Mouse (Mus musculus) midbrain, embryonic 15.5 days (tissue): Measurements from ENCODE around the gene Ispd. TPM values are rescaled to one million over a fixed set of nuclear protein-coding genes. Genes with fewer than 3 reads are reported as not detected.

Experiments used
- ATAC-seq: fragments of 200-750 bp; cut with Nextera tagmentation; replicated peaks from 2 replicates; pipeline ENCODE4 v1.8.0; 2017; ENCODE audit warnings: moderate TSS enrichment
- H3K27ac ChIP-seq: fragments of 300-500 bp; sonication (generic); 2 replicates; pipeline ENCODE4 v1.5.1; 2015; ENCODE audit warnings: mild to moderate bottlenecking, inconsistent platforms
- H3K27me3 ChIP-seq: fragments of 300-500 bp; sonication (generic); replicated peaks from 2 replicates; pipeline ENCODE4 v1.6.1; 2015; ENCODE audit warnings: inconsistent platforms
- H3K36me3 ChIP-seq: fragments of 300-500 bp; sonication (generic); replicated peaks from 2 replicates; pipeline ENCODE4 v1.6.1; 2015; ENCODE audit warnings: inconsistent platforms
- H3K4me1 ChIP-seq: fragments of 300-500 bp; sonication (generic); 2 replicates; pipeline ENCODE4 v1.6.1; 2015; ENCODE audit warnings: inconsistent platforms
- H3K4me2 ChIP-seq: fragments of 300-500 bp; sonication (generic); 2 replicates; pipeline ENCODE4 v1.6.1; 2015; ENCODE audit warnings: inconsistent platforms, mild to moderate bottlenecking, moderate library complexity
- H3K4me3 ChIP-seq: fragments of 300-500 bp; sonication (generic); 2 replicates; pipeline ENCODE4 v1.5.1; 2015; ENCODE audit warnings: mild to moderate bottlenecking, inconsistent platforms
- H3K9ac ChIP-seq: fragments of 300-500 bp; sonication (generic); 2 replicates; pipeline ENCODE4 v1.6.1; 2015; ENCODE audit warnings: mild to moderate bottlenecking, inconsistent platforms
- H3K9me3 ChIP-seq: fragments of 300-500 bp; sonication (generic); 2 replicates; pipeline ENCODE4 v1.6.1; 2016; ENCODE audit warnings: inconsistent platforms
- WGBS: fragments of 180-500 bp; shearing (Covaris S2); methylation state at CpG from one replicate; pipeline ENCODE4 v1.1.7; 2015; ENCODE audit warnings: mixed read lengths; 5-methylcytosine and 5-hydroxymethylcytosine counted together
- polyA plus RNA-seq: library from polyadenylated mRNA; unstranded; fragments of >200 nt; fragmentation: Nextera tagmentation; extraction: Ambion mirVana; gene quantifications from 2 replicates; pipeline ENCODE4 v1.2.1, GENCODE M21; 2015

Ispd gene
- polyA plus RNA-seq, 1 experiment from 2014 or later: 12.9 TPM

- Histone ChIP-seq H3K27me3 (no peaks in the 10 kb centered on the region), H3K27ac (no peak overlapping the region), H3K36me3 (no peaks in the 10 kb centered on the region), H3K9ac (no peak overlapping the region), H3K9me3 (no peaks in the 10 kb centered on the region), H3K4me2 (no peak overlapping the region), H3K4me3 (no peak overlapping the region), H3K4me1 (no peaks in the 10 kb centered on the region)
- no peak for ATAC-seq
- 87% methylated on average over 4 of the region's 4 CpGs for WGBS
Measured at GRCm38 (mm10) chr12:36475269-36475668, 94.0 kb downstream of the Ispd start.

GRCm38 (mm10) chr12:36476476-36476875 lies 95.2 kb downstream of the Ispd start:
- Histone ChIP-seq H3K9me3 (no peaks in the 10 kb centered on the region), H3K27me3 (no peaks in the 10 kb centered on the region), H3K27ac (no peak overlapping the region), H3K4me1 (no peaks in the 10 kb centered on the region), H3K36me3 (no peaks in the 10 kb centered on the region), H3K9ac (no peak overlapping the region), H3K4me3 (no peak overlapping the region), H3K4me2 (no peak overlapping the region)
- WGBS: 60% methylated on average over 5 of the region's 5 CpGs
- ATAC-seq: no peak

GRCm38 (mm10) chr12:36477501-36477900 lies 96.3 kb downstream of the Ispd start:
- 75% methylated on average over 6 of the region's 6 CpGs for WGBS
- Histone ChIP-seq H3K27ac (no peak overlapping the region), H3K4me1 (no peaks in the 10 kb centered on the region), H3K36me3 (no peaks in the 10 kb centered on the region), H3K4me3 (no peak overlapping the region), H3K9ac (no peak overlapping the region), H3K9me3 (no peaks in the 10 kb centered on the region), H3K27me3 (no peaks in the 10 kb centered on the region), H3K4me2 (no peak overlapping the region)
- no peak for ATAC-seq

GRCm38 (mm10) chr12:36477926-36478325 lies 96.7 kb downstream of the Ispd start:
- H3K36me3 ChIP-seq: no peaks in the 10 kb centered on the region
- H3K27me3 ChIP-seq: no peaks in the 10 kb centered on the region
- no peak overlapping the region for H3K9ac ChIP-seq
- H3K27ac ChIP-seq: no peak overlapping the region
- no peaks in the 10 kb centered on the region for H3K9me3 ChIP-seq
- no peak overlapping the region for H3K4me3 ChIP-seq
- 84% methylated on average over 3 of the region's 3 CpGs for WGBS
- no peak overlapping the region for H3K4me2 ChIP-seq
- no peaks in the 10 kb centered on the region for H3K4me1 ChIP-seq
- no peak for ATAC-seq

GRCm38 (mm10) chr12:36481742-36482141 lies 100.5 kb downstream of the Ispd start:
- Histone ChIP-seq H3K9me3 (no peaks in the 10 kb centered on the region), H3K9ac (no peak overlapping the region), H3K4me1 (no peaks in the 10 kb centered on the region), H3K36me3 (no peaks in the 10 kb centered on the region), H3K4me2 (no peak overlapping the region), H3K27me3 (no peaks in the 10 kb centered on the region), H3K27ac (no peak overlapping the region), H3K4me3 (no peak overlapping the region)
- ATAC-seq: no peak
- WGBS: 95% methylated on average over 3 of the region's 3 CpGs

GRCm38 (mm10) chr12:36483346-36483745 lies 102.1 kb downstream of the Ispd start:
- no peaks in the 10 kb centered on the region for H3K4me1 ChIP-seq
- H3K9ac ChIP-seq: no peak overlapping the region
- H3K27ac ChIP-seq: no peak overlapping the region
- no peaks in the 10 kb centered on the region for H3K27me3 ChIP-seq
- H3K9me3 ChIP-seq: no peaks in the 10 kb centered on the region
- ATAC-seq: no peak
- H3K4me2 ChIP-seq: no peak overlapping the region
- H3K36me3 ChIP-seq: no peaks in the 10 kb centered on the region
- WGBS: 66% methylated on average over 2 of the region's 2 CpGs
- H3K4me3 ChIP-seq: no peak overlapping the region

GRCm38 (mm10) chr12:36497565-36497964 lies 116.3 kb downstream of the Ispd start:
- Histone ChIP-seq H3K4me3 (no peak overlapping the region), H3K4me2 (no peak overlapping the region), H3K36me3 (no peaks in the 10 kb centered on the region), H3K9me3 (no peaks in the 10 kb centered on the region), H3K4me1 (no peaks in the 10 kb centered on the region), H3K27ac (no peak overlapping the region), H3K9ac (no peak overlapping the region), H3K27me3 (no peaks in the 10 kb centered on the region)
- WGBS: 89% methylated on average over 3 of the region's 3 CpGs
- ATAC-seq: no peak

- Histone ChIP-seq H3K9me3 (no peaks in the 10 kb centered on the region), H3K9ac (no peak overlapping the region), H3K4me1 (no peaks in the 10 kb centered on the region), H3K27me3 (no peaks in the 10 kb centered on the region), H3K4me3 (no peak overlapping the region), H3K4me2 (no peak overlapping the region), H3K36me3 (no peaks in the 10 kb centered on the region), H3K27ac (no peak overlapping the region)
- 56% methylated on average over 7 of the region's 7 CpGs for WGBS
- 0 out of 2 replicates have a peak, but pooled peaks have one; percentile 50 for ATAC-seq
Measured at GRCm38 (mm10) chr12:36507111-36507903, 126.1 kb downstream of the Ispd start.

GRCm38 (mm10) chr12:36509954-36510642 lies 128.8 kb downstream of the Ispd start:
- no peak overlapping the region for H3K9ac ChIP-seq
- no peaks in the 10 kb centered on the region for H3K4me1 ChIP-seq
- H3K36me3 ChIP-seq: no peaks in the 10 kb centered on the region
- H3K4me2 ChIP-seq: no peak overlapping the region
- ATAC-seq: no peak
- H3K9me3 ChIP-seq: no peaks in the 10 kb centered on the region
- no peak overlapping the region for H3K4me3 ChIP-seq
- H3K27me3 ChIP-seq: no peaks in the 10 kb centered on the region
- WGBS: 83% methylated on average over 10 of the region's 10 CpGs
- no peak overlapping the region for H3K27ac ChIP-seq

GRCm38 (mm10) chr12:36521774-36522173 lies 140.5 kb downstream of the Ispd start:
- Histone ChIP-seq H3K4me3 (no peak overlapping the region), H3K36me3 (no peaks in the 10 kb centered on the region), H3K27ac (no peak overlapping the region), H3K27me3 (no peaks in the 10 kb centered on the region), H3K9ac (no peak overlapping the region), H3K9me3 (no peaks in the 10 kb centered on the region), H3K4me2 (no peak overlapping the region), H3K4me1 (no peaks in the 10 kb centered on the region)
- ATAC-seq: no peak
- 95% methylated on average over 2 of the region's 2 CpGs for WGBS

- 88% methylated on average over 2 of the region's 2 CpGs for WGBS
- H3K4me1 ChIP-seq: no peaks in the 10 kb centered on the region
- H3K36me3 ChIP-seq: no peaks in the 10 kb centered on the region
- no peak overlapping the region for H3K27ac ChIP-seq
- no peaks in the 10 kb centered on the region for H3K27me3 ChIP-seq
- no peak overlapping the region for H3K4me2 ChIP-seq
- H3K9ac ChIP-seq: no peak overlapping the region
- H3K4me3 ChIP-seq: no peak overlapping the region
- H3K9me3 ChIP-seq: no peaks in the 10 kb centered on the region
- no peak for ATAC-seq
Measured at GRCm38 (mm10) chr12:36523515-36523914, 142.3 kb downstream of the Ispd start.

- Histone ChIP-seq H3K9ac (no peak overlapping the region), H3K9me3 (no peaks in the 10 kb centered on the region), H3K4me2 (no peak overlapping the region), H3K4me3 (no peak overlapping the region), H3K27ac (no peak overlapping the region), H3K36me3 (no peaks in the 10 kb centered on the region), H3K27me3 (no peaks in the 10 kb centered on the region), H3K4me1 (no peaks in the 10 kb centered on the region)
- ATAC-seq: no peak
- WGBS: 44% methylated on average over 2 of the region's 2 CpGs
Measured at GRCm38 (mm10) chr12:36530920-36531319, 149.7 kb downstream of the Ispd start.
